Mouse (Mus musculus): Measurements from ENCODE around the gene Ugt1a8. TPM values are rescaled to one million over a fixed set of nuclear protein-coding genes. Genes with fewer than 3 reads are reported as not detected.
A peak's percentile ranks its signal among the peaks of the same experiment; 100 is the strongest.

The Ugt1a8 gene
- polyA plus RNA-seq, 1 experiment from 2014 or later, result not detected

GRCm38 (mm10) chr1:88195687-88196086 lies 108.1 kb downstream of the Ugt1a8 start:
- H3K4me2 ChIP-seq (ENCODE audit: low read depth, low read length), result no peak overlapping the region
- 92% methylated on average over 1 of the region's 1 CpGs for WGBS
- no peaks in the 10 kb centered on the region for H3K27me3 ChIP-seq (replicated peaks; ENCODE audit: control insufficient read depth, insufficient read depth, low read length)
- no peak overlapping the region for H3K4me3 ChIP-seq (ENCODE audit: low read length)
- H3K27ac ChIP-seq (ENCODE audit: low read length), result no peak overlapping the region
- no peaks in the 10 kb centered on the region for H3K4me1 ChIP-seq (ENCODE audit: control insufficient read depth, insufficient read depth, low read length)
- no peak for ATAC-seq
- H3K36me3 ChIP-seq (ENCODE audit: control insufficient read depth, insufficient read depth, low read length), result no peaks in the 10 kb centered on the region
- no peak overlapping the region for H3K9ac ChIP-seq (ENCODE audit: low read depth, low read length)
- no peaks in the 10 kb centered on the region for H3K9me3 ChIP-seq (ENCODE audit: control insufficient read depth, low read length)

GRCm38 (mm10) chr1:88197443-88197842 lies 109.8 kb downstream of the Ugt1a8 start:
- Histone ChIP-seq H3K4me1 (ENCODE audit: control insufficient read depth, insufficient read depth, low read length) (no peaks in the 10 kb centered on the region), H3K36me3 (ENCODE audit: control insufficient read depth, insufficient read depth, low read length) (no peaks in the 10 kb centered on the region), H3K9me3 (ENCODE audit: control insufficient read depth, low read length) (no peaks in the 10 kb centered on the region), H3K9ac (ENCODE audit: low read depth, low read length) (no peak overlapping the region), H3K4me2 (ENCODE audit: low read depth, low read length) (no peak overlapping the region), H3K4me3 (ENCODE audit: low read length) (no peak overlapping the region), H3K27me3 (replicated peaks; ENCODE audit: control insufficient read depth, insufficient read depth, low read length) (no peaks in the 10 kb centered on the region), H3K27ac (ENCODE audit: low read length) (no peak overlapping the region)
- WGBS, result 72% methylated on average over 3 of the region's 3 CpGs
- no peak for ATAC-seq

- WGBS, result 58% methylated on average over 2 of the region's 2 CpGs
- ATAC-seq, result no peak
- no peak overlapping the region for H3K27ac ChIP-seq (ENCODE audit: low read length)
Measured at GRCm38 (mm10) chr1:88199996-88200395, 112.4 kb downstream of the Ugt1a8 start.

GRCm38 (mm10) chr1:88200456-88200855 lies 112.8 kb downstream of the Ugt1a8 start, which contains the start of gene Ugt1a2:
Gene Ugt1a2, plus strand, starts transcription at chr1:88200601.
- H3K36me3 ChIP-seq (ENCODE audit: control insufficient read depth, insufficient read depth, low read length), result no peaks in the 10 kb centered on the region
- H3K9me3 ChIP-seq (ENCODE audit: control insufficient read depth, low read length), result peaks cover 3% of the 10 kb centered on the region; the same call in 1 of the 2 replicates
- no peak within 1 kb of the TSS for H3K4me3 ChIP-seq (ENCODE audit: low read length)
- no peak within 1 kb of the TSS for H3K4me2 ChIP-seq (ENCODE audit: low read depth, low read length)
- no peaks in the 10 kb centered on the region for H3K4me1 ChIP-seq (ENCODE audit: control insufficient read depth, insufficient read depth, low read length)
- H3K27ac ChIP-seq (ENCODE audit: low read length), result no peak within 1 kb of the TSS
- no peak for ATAC-seq
- WGBS, result 68% methylated on average over 7 of the region's 7 CpGs
- no peaks in the 10 kb centered on the region for H3K27me3 ChIP-seq (replicated peaks; ENCODE audit: control insufficient read depth, insufficient read depth, low read length)
- no peak within 1 kb of the TSS for H3K9ac ChIP-seq (ENCODE audit: low read depth, low read length)

More at GRCm38 (mm10) chr1:88199996-88200395, 112.4 kb downstream of the Ugt1a8 start:
- H3K36me3 ChIP-seq (ENCODE audit: control insufficient read depth, insufficient read depth, low read length), result no peaks in the 10 kb centered on the region
- H3K4me1 ChIP-seq (ENCODE audit: control insufficient read depth, insufficient read depth, low read length), result no peaks in the 10 kb centered on the region
- no peak overlapping the region for H3K4me2 ChIP-seq (ENCODE audit: low read depth, low read length)
- H3K9me3 ChIP-seq (ENCODE audit: control insufficient read depth, low read length), result peaks cover 3% of the 10 kb centered on the region; the same call in 1 of the 2 replicates
- H3K9ac ChIP-seq (ENCODE audit: low read depth, low read length), result no peak overlapping the region
- H3K4me3 ChIP-seq (ENCODE audit: low read length), result no peak overlapping the region
- H3K27me3 ChIP-seq (replicated peaks; ENCODE audit: control insufficient read depth, insufficient read depth, low read length), result no peaks in the 10 kb centered on the region

- no peaks in the 10 kb centered on the region for H3K4me1 ChIP-seq (ENCODE audit: control insufficient read depth, insufficient read depth, low read length)
- no peaks in the 10 kb centered on the region for H3K27me3 ChIP-seq (replicated peaks; ENCODE audit: control insufficient read depth, insufficient read depth, low read length)
- H3K4me3 ChIP-seq (ENCODE audit: low read length), result peak within 1 kb of the TSS; percentile 59
- peak; percentile 92 for ATAC-seq
- H3K9ac ChIP-seq (ENCODE audit: low read depth, low read length), result peak within 1 kb of the TSS; percentile 83
- H3K27ac ChIP-seq (ENCODE audit: low read length), result peak within 1 kb of the TSS; percentile 58; the same call in 1 of the 2 replicates
- peak within 1 kb of the TSS; percentile 93 for H3K4me2 ChIP-seq (ENCODE audit: low read depth, low read length)
- WGBS, result 7% methylated on average over 62 of the region's 62 CpGs
- peaks cover 3% of the 10 kb centered on the region; the same call in 1 of the 2 replicates for H3K9me3 ChIP-seq (ENCODE audit: control insufficient read depth, low read length)
- H3K36me3 ChIP-seq (ENCODE audit: control insufficient read depth, insufficient read depth, low read length), result no peaks in the 10 kb centered on the region
Measured at GRCm38 (mm10) chr1:88205294-88205922, 117.8 kb downstream of the Ugt1a8 start, which contains the start of gene Dnajb3. Gene Dnajb3, minus strand, starts transcription at chr1:88205782.

- Histone ChIP-seq H3K4me1 (ENCODE audit: control insufficient read depth, insufficient read depth, low read length) (no peaks in the 10 kb centered on the region), H3K36me3 (ENCODE audit: control insufficient read depth, insufficient read depth, low read length) (no peaks in the 10 kb centered on the region), H3K4me2 (ENCODE audit: low read depth, low read length) (no peak overlapping the region), H3K4me3 (ENCODE audit: low read length) (no peak overlapping the region), H3K27me3 (replicated peaks; ENCODE audit: control insufficient read depth, insufficient read depth, low read length) (no peaks in the 10 kb centered on the region), H3K27ac (ENCODE audit: low read length) (peak overlapping the region; percentile 50; the same call in 1 of the 2 replicates), H3K9me3 (ENCODE audit: control insufficient read depth, low read length) (peaks cover 8% of the 10 kb centered on the region), H3K9ac (ENCODE audit: low read depth, low read length) (no peak overlapping the region)
- 67% methylated on average over 2 of the region's 2 CpGs for WGBS
- ATAC-seq, result peak; percentile 48
Measured at GRCm38 (mm10) chr1:88206843-88207479, 119.3 kb downstream of the Ugt1a8 start.

- no peak within 1 kb of the TSS for H3K27ac ChIP-seq (ENCODE audit: low read length)
- peak; percentile 48 for ATAC-seq
- WGBS, result 65% methylated on average over 8 of the region's 8 CpGs
- no peak within 1 kb of the TSS for H3K9ac ChIP-seq (ENCODE audit: low read depth, low read length)
- H3K4me1 ChIP-seq (ENCODE audit: control insufficient read depth, insufficient read depth, low read length), result no peaks in the 10 kb centered on the region
- H3K9me3 ChIP-seq (ENCODE audit: control insufficient read depth, low read length), result peaks cover 40% of the 10 kb centered on the region
- no peak within 1 kb of the TSS for H3K4me3 ChIP-seq (ENCODE audit: low read length)
- no peak within 1 kb of the TSS; the same call in 1 of the 2 replicates for H3K4me2 ChIP-seq (ENCODE audit: low read depth, low read length)
- H3K27me3 ChIP-seq (replicated peaks; ENCODE audit: control insufficient read depth, insufficient read depth, low read length), result no peaks in the 10 kb centered on the region
- no peaks in the 10 kb centered on the region for H3K36me3 ChIP-seq (ENCODE audit: control insufficient read depth, insufficient read depth, low read length)
Measured at GRCm38 (mm10) chr1:88211812-88212211, 124.2 kb downstream of the Ugt1a8 start, which contains the start of gene Ugt1a1. Gene Ugt1a1, plus strand, starts transcription at chr1:88211959.

GRCm38 (mm10) chr1:88212341-88213045 lies 124.9 kb downstream of the Ugt1a8 start:
- Histone ChIP-seq H3K9ac (ENCODE audit: low read depth, low read length) (no peak overlapping the region), H3K9me3 (ENCODE audit: control insufficient read depth, low read length) (peaks cover 46% of the 10 kb centered on the region), H3K27ac (ENCODE audit: low read length) (no peak overlapping the region), H3K36me3 (ENCODE audit: control insufficient read depth, insufficient read depth, low read length) (no peaks in the 10 kb centered on the region), H3K4me2 (ENCODE audit: low read depth, low read length) (no peak overlapping the region; the same call in 1 of the 2 replicates), H3K4me3 (ENCODE audit: low read length) (no peak overlapping the region), H3K27me3 (replicated peaks; ENCODE audit: control insufficient read depth, insufficient read depth, low read length) (no peaks in the 10 kb centered on the region), H3K4me1 (ENCODE audit: control insufficient read depth, insufficient read depth, low read length) (no peaks in the 10 kb centered on the region)
- 58% methylated on average over 8 of the region's 8 CpGs for whole genome bisulfite sequencing
- ATAC-seq, result no peak; the same call in 1 of the 2 replicates

GRCm38 (mm10) chr1:88213061-88213460 lies 125.4 kb downstream of the Ugt1a8 start:
- peak; percentile 14; the same call in 1 of the 2 replicates for ATAC-seq
- Histone ChIP-seq H3K27me3 (replicated peaks; ENCODE audit: control insufficient read depth, insufficient read depth, low read length) (no peaks in the 10 kb centered on the region), H3K4me1 (ENCODE audit: control insufficient read depth, insufficient read depth, low read length) (no peaks in the 10 kb centered on the region), H3K27ac (ENCODE audit: low read length) (no peak overlapping the region), H3K9me3 (ENCODE audit: control insufficient read depth, low read length) (peaks cover 48% of the 10 kb centered on the region), H3K4me2 (ENCODE audit: low read depth, low read length) (no peak overlapping the region), H3K9ac (ENCODE audit: low read depth, low read length) (no peak overlapping the region), H3K36me3 (ENCODE audit: control insufficient read depth, insufficient read depth, low read length) (no peaks in the 10 kb centered on the region), H3K4me3 (ENCODE audit: low read length) (no peak overlapping the region)
- 83% methylated on average over 1 of the region's 1 CpGs for WGBS
